Mouse (Mus musculus): ENCODE results near the gene Scn11a. TPM values are rescaled to one million over a fixed set of nuclear protein-coding genes. Genes with fewer than 3 reads are reported as not detected.

Gene Scn11a
- not detected in 2 replicates for polyA plus RNA-seq (2012; rRNA removed)

DNA sequence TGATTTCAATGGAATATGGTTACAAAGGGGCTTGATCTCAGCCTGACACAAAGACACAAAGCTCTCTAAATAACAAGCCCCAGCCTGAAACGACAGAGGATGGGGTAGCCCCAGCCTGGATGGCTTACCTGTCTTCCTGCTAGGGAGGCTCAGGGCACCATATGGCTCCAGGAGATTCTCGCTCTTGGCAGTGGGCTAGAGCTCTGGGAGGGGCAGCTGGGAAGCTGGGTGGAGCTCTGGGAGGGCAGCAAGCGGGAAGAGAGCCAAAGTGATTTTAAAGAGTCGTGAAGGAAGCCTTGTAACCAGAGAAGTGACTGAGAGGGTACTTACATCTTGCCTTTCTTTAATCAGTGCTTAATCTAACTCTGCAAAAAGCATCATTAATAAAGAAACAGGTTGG, at the start of gene Scn11a:
Gene Scn11a (minus strand): TSS at position 160 of the 400 bp plus-strand sequence.

DNA sequence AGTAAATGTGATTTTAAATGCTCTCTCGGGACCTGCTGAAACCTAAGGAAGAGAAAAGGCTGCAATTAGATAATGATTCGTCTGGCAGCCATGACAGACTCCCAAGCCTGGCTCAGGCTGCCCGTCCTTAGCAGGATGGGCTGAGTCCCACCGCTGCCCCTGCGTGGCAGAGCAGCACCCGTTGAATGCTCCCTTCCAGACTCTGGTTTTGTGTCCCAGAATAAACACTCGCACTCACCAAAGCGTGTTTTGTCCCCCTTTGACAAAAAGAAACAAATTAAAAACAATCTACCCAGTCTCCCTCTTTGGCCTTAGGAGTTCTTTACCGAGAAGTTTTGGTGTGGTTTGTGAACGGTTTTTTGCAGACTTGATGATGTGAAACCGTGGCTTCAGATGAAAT, 106.0 kb downstream of the Scn11a start, which contains the start of gene Scn10a:
Gene Scn10a (minus strand): TSS at position 101 of the 400 bp plus-strand sequence.

Other genes with a start within 250 kb of the Scn11a start
- 0.19 and 0.26 TPM in 2 replicates for gene Scn5a, start 246.4 kb downstream of the Scn11a start, polyA plus RNA-seq (2012; rRNA removed)
- not detected in 2 replicates for gene Scn10a, start 106.1 kb downstream of the Scn11a start, polyA plus RNA-seq (2012; rRNA removed)
- gene Wdr48, start 69.4 kb upstream of the Scn11a start, polyA plus RNA-seq (2012; rRNA removed) = 9.3 and 13.2 TPM in 2 replicates
- 12.7 and 12.8 TPM in 2 replicates for gene Gorasp1, start 112.1 kb upstream of the Scn11a start, polyA plus RNA-seq (2012; rRNA removed)
- gene Ttc21a, start 112.2 kb upstream of the Scn11a start, polyA plus RNA-seq (2012; rRNA removed) = 0.03 and 0.04 TPM in 2 replicates
- gene Csrnp1, start 159.2 kb upstream of the Scn11a start, polyA plus RNA-seq (2012; rRNA removed) = 12.8 and 25.8 TPM in 2 replicates
- gene Xirp1, start 198.1 kb upstream of the Scn11a start, polyA plus RNA-seq (2012; rRNA removed) = 0.50 and 0.57 TPM in 2 replicates
- gene Cx3cr1, start 244.4 kb upstream of the Scn11a start, polyA plus RNA-seq (2012; rRNA removed) = 2.4 and 2.7 TPM in 2 replicates

Data from stomach, adult 2 months (tissue).